Mouse (Mus musculus): ENCODE data around the gene Hoxb5.

The Hoxb5 gene

DNA sequence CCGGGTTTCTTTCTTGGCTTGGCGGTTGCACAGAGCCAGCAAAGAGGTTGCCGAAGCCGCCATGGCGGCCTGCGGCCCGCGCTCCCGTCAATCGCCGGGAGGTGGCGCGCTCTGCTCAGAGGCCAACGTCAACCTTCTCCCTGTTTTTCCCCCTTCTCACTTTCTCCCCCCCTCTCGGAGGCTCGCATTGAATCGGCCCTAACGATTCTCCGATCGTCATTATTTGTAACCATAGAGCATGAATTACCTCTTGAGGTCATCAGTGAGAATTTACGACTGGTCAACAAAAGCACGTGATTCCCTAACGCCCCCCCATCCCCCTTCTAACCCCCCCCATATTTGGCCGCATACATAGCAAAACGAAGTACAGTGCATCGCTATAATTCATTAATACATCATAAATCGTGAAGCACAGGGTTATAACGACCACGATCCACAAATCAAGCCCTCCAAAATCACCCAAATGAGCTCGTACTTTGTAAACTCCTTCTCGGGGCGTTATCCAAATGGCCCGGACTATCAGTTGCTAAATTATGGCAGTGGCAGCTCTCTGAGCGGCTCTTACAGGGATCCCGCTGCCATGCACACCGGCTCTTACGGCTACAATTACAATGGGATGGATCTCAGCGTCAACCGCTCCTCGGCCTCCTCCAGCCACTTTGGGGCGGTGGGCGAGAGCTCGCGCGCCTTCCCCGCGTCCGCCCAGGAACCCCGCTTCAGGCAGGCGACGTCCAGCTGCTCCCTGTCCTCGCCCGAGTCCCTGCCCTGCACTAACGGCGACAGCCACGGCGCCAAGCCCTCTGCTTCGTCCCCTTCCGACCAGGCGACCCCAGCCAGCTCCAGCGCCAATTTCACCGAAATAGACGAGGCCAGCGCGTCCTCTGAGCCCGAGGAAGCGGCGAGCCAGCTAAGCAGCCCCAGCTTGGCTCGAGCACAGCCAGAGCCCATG is at the start of gene Hoxb5:
TSS of gene Hoxb5 (plus strand) at position 186 of the 949 bp plus-strand sequence.
- DNase-seq (ENCODE audit: low spot score) = no peak

DNA sequence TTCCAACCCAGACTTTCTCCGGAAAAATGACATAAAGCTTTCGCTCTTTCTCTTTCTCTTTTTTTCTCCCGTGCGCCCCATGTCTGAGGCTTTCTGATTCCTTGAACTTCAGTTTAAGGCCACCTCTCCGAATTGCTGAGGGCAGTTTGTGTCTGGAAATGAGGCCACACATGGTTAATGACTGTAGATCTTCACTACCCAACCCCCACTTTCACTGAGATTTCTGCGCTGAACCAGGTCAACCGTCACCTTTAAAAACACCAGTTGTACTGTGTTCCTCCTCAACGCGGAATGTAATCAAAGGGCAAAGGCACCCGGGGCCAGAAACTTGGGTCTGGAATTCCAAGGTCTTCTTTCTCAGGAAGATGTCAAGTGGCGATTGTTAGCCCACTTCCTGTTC is 48.9 kb upstream of the Hoxb5 start:
- DNase-seq (ENCODE audit: low spot score) = no peak

DNA sequence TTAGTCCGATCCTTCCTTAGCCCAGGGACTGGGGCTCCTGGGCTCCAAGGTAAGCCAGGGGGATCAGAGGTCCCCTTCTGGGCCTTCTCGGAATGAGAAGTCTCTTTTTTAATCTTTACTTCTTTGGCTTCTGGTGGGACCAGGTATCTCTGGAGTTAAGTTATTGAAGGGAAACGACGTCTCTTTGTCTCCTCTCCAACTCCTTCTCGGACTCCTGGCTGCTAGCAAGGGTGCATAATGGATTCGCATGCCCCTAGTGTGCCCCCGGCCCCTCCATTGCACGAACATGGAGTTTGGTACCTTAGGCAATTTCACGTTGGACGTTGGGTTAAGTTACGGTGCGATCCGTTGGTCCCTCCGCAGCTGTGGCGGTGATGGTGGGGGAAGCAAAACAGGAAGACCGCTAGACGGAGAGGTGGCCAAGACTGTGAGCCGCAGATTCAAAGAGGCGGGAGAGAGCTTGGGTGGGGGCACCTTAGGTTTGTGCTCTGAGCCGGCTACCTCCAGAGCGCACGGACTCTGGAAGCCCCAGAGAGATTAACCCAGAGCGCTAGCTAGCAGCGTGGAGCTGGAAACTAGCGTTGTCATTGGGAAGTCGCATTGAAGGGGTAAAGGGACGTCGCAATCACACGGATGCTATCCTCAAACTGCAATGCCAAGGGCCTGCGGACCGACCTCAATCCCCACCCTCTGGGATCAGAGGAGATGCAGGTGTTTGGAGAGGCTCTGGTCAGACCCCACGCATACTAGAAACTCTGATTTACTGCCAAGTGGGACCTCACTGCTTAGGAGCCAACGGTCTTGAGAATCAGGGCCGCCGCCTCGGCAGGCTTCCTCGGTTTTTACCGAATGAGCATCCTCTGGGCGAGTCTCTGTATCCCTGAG is 47.8 kb upstream of the Hoxb5 start:
- DNase-seq (ENCODE audit: low spot score) = no peak

GRCm38 (mm10) chr11:96255996-96256445 is 47.1 kb upstream of the Hoxb5 start:
- no peak for DNase-seq (ENCODE audit: low spot score)

DNA sequence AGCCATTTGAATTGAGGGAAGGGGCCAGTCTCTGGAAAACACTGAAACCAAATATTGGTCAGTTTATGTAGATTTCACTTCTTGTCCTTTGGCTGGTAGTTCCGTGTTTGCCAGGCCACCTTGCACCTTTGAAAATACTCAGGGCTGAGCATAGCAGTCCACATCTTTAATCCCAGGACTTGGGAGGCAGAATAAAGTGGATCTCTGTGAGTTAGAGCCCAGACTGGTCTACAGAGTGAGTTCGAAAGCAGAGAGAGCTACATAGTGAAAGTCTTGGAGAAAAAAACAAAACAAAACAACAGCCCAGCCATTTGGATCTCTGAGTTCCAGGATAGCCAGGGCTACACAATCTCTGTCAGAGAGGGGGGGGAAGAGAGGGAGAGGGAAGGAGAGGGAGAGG is 46.0 kb upstream of the Hoxb5 start:
- no peak for DNase-seq (ENCODE audit: low spot score)

DNA sequence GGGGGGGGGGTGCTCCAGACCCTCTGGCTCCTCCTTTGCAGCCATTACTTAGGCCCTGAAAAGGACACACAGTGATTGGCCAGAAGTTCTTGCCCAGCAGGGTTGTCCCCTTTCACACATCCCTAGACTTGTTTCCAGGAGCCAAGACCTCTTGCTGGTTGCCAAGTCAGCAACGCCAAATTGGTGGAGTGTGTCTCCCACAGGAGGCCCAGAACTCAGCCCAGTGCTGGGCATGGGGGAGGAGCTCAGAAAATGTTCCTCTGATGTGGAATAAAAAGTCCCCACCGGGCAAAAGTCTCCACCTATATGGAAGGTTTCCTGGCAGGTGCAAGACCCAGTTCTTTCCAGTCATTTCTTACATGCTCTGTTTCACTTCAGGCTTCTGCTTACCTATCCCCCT is 44.1 kb upstream of the Hoxb5 start:
- no peak for DNase-seq (ENCODE audit: low spot score)

DNA sequence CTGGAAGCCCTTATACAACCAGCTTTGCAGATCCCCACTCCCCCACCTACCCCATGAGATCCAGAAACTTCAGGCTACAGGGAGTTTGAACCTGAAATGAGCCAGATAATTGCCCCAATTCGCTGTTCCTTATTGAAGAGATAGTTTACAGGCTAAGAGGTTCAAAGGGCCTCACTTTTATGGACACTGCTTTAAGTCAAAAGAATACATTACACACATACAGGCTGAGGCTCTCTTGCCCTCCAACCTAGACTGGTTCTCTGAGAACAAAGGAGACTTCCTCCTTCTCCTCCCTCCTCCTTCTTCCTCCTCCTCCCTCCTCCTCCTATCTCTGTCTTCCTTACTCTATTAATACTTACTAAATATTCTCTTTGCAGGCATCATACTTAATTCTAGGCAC is 43.6 kb upstream of the Hoxb5 start:
- no peak for DNase-seq (ENCODE audit: low spot score)

DNA sequence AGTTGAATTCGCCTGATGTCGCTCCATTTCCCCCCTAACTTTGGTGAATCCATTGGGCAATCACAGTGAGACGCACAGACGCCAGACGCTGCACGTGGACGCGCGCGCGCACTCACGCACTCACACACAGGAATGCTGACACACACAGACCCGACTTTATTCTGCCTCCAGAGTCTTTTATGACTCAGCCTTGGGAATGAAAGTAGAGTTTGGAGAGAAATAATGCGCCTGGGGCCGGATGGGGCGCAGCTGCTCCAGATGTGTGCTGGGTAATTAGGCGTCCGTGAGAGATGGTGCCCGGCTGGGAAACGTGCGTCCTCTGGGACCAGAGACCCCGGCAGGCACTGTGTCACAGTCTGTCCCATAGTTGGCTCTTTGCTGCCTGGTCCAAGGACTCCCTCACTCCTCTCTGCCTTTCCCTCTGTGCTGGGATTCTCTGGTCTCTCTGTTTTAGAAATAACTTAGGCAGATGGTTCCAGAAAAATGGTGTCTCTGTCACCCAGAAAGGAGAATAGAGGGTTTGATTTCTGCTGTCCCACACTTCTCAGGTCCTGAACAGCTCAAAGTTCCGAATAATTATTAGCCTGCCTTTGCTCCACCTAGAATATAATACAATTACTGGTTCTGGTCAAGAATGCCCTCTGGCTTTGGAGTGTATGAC is 42.7 kb upstream of the Hoxb5 start:
- no peak for DNase-seq (ENCODE audit: low spot score)

GRCm38 (mm10) chr11:96261323-96261890 is 41.7 kb upstream of the Hoxb5 start:
- peak; percentile 3 for DNase-seq (ENCODE audit: low spot score)

- no peak for DNase-seq (ENCODE audit: low spot score)
Measured at GRCm38 (mm10) chr11:96262262-96262830, 40.8 kb upstream of the Hoxb5 start.

GRCm38 (mm10) chr11:96263636-96264389 is 39.3 kb upstream of the Hoxb5 start:
- DNase-seq (ENCODE audit: low spot score) = no peak

GRCm38 (mm10) chr11:96264390-96265020 is 38.6 kb upstream of the Hoxb5 start:
- no peak for DNase-seq (ENCODE audit: low spot score)

GRCm38 (mm10) chr11:96265954-96266353 is 37.2 kb upstream of the Hoxb5 start:
- no peak for DNase-seq (ENCODE audit: low spot score)

DNA sequence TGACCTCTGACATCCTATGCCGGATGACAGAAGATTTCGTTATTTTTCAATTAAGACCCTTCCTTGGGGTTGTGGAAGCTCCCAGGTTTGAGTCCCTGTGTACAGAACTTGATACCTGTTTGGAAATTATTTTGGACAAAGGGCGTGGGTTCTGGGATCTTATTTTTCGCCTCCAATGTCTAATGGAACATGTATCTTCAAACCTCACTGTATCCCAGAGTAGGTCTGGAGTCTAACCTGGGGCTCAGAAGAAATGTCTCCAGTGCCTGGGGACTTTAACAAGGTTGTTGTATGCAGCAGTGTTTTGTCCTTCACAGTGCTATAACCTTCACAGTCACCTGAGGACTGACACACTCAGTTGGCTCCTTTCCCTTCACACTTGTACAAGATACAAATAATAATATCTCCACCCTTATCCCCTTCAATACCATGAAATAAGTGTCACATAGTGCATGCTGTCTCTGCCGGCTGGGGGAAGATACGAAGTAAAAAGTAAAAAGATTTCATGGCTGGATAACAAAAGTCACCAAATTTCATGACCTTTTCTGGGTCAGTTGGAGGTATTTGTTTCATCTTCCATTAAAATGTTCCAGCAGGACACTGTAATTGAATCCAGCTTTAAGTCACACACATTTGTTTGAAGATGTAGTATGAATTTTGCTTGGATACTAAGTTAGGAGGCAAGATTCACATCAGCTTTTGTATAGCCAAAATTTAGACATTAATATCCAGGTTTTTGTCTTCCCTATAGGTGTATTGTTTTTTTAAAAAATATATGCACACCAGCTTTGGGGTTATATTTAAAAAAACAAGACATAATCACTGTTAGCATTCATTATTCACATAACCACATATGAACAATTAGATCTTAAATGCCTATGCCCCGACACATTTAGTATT is 35.9 kb upstream of the Hoxb5 start:
- DNase-seq (ENCODE audit: low spot score) = no peak

GRCm38 (mm10) chr11:96268031-96268745 is 34.9 kb upstream of the Hoxb5 start:
- DNase-seq (ENCODE audit: low spot score) = no peak

GRCm38 (mm10) chr11:96269869-96270268 is 33.3 kb upstream of the Hoxb5 start:
- DNase-seq (ENCODE audit: low spot score) = no peak

DNA sequence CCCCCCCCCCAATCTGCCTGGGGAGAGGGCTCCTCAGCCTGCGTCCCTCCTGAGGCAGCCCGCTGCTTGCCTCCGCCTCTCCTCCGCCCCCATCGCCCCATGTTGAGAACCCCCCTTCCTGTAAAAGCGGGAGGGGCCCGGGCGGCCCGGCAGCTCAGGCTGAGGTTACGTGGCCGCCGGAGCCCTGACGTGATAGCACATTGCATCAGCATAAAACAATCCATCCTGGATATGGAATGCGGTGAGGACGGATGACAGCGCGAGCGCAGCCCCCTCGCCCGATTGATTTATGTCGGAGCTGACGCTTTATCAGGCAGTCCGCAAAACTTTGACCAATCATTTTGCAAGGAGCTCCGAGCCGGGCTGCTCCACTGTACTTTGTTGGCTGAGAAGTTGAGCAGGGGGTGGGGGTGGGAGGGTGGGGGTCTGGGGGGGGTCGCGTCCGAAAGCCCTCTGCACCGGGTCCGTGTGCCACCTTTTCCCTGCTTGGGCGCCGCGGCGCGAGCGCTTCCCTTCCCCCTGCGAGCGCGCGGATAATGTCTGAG is 32.1 kb upstream of the Hoxb5 start, which contains the start of gene Hoxb9:
TSS of gene Hoxb9 (plus strand) at position 462 of the 545 bp plus-strand sequence.
- DNase-seq (ENCODE audit: low spot score) = no peak

DNA sequence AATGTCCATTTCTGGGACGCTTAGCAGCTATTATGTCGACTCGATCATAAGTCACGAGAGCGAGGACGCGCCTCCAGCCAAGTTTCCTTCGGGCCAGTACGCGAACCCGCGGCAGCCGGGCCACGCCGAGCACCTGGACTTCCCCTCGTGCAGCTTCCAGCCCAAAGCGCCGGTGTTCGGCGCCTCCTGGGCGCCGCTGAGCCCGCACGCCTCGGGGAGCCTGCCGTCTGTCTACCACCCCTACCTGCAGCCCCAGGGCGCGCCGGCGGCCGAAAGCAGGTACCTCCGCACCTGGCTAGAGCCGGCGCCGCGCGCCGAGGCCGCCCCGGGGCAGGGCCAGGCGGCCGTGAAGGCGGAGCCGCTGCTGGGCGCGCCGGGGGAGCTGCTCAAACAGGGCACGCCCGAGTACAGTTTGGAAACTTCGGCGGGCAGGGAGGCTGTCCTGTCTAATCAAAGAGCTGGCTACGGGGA is 31.6 kb upstream of the Hoxb5 start:
- no peak for DNase-seq (ENCODE audit: low spot score)

Measured in c-Kit-positive CD71-positive TER-119-positive erythroid progenitor cells, embryonic 14.5 days (primary cell).